Mouse (Mus musculus) liver, embryonic 15.5 days (tissue): ENCODE measurements around the gene Zfp426. TPM values are rescaled to one million over a fixed set of nuclear protein-coding genes. Genes with fewer than 3 reads are reported as not detected.
A peak's percentile ranks its signal among the peaks of the same experiment; 100 is the strongest.

Experiments used
- ATAC-seq: fragments of 200-750 bp; cut with Nextera tagmentation; 2 replicates; pipeline ENCODE4 v1.8.0; 2017; ENCODE audit warnings: moderate number of reproducible peaks, mild to moderate bottlenecking, moderate library complexity; ENCODE audit not compliant: insufficient read depth
- H3K27ac ChIP-seq: fragments of 300-500 bp; sonication (generic); replicated peaks from 2 replicates; pipeline ENCODE4 v1.5.1; 2015; ENCODE audit warnings: mild to moderate bottlenecking, inconsistent platforms
- H3K27me3 ChIP-seq: fragments of 300-500 bp; sonication (generic); 2 replicates; pipeline ENCODE4 v1.6.1; 2015; ENCODE audit warnings: mild to moderate bottlenecking, inconsistent platforms
- H3K36me3 ChIP-seq: fragments of 300-500 bp; sonication (generic); replicated peaks from 2 replicates; pipeline ENCODE4 v1.6.1; 2015; ENCODE audit warnings: moderate library complexity, mild to moderate bottlenecking, inconsistent platforms
- H3K4me1 ChIP-seq: fragments of 300-500 bp; sonication (generic); replicated peaks from 2 replicates; pipeline ENCODE4 v1.6.1; 2015; ENCODE audit warnings: inconsistent platforms
- H3K4me2 ChIP-seq: fragments of 300-500 bp; sonication (generic); 2 replicates; pipeline ENCODE4 v1.6.1; 2015; ENCODE audit warnings: moderate library complexity, mild to moderate bottlenecking, inconsistent platforms
- H3K4me3 ChIP-seq: fragments of 300-500 bp; sonication (generic); replicated peaks from 2 replicates; pipeline ENCODE4 v1.5.1; 2015; ENCODE audit warnings: mild to moderate bottlenecking, inconsistent platforms
- H3K9ac ChIP-seq: fragments of 300-500 bp; sonication (generic); 2 replicates; pipeline ENCODE4 v1.6.1; 2015; ENCODE audit warnings: moderate library complexity, mild to moderate bottlenecking, inconsistent platforms
- H3K9me3 ChIP-seq: fragments of 300-500 bp; sonication (generic); replicated peaks from 2 replicates; pipeline ENCODE4 v1.6.1; 2016; ENCODE audit warnings: inconsistent platforms
- WGBS: fragments of 180-500 bp; shearing (Covaris S2); methylation state at CpG from one replicate; pipeline ENCODE4 v1.1.7; 2015; ENCODE audit warnings: mixed read lengths; ENCODE audit not compliant: insufficient replicate concordance; 5-methylcytosine and 5-hydroxymethylcytosine counted together
- polyA plus RNA-seq: library from polyadenylated mRNA; unstranded; fragments of >200 nt; fragmentation: Nextera tagmentation; extraction: Ambion mirVana; gene quantifications from 2 replicates; pipeline ENCODE4 v1.2.1, GENCODE M21; 2015

Gene Zfp426
- 6.4 and 7.6 TPM in 2 replicates for polyA plus RNA-seq

DNA sequence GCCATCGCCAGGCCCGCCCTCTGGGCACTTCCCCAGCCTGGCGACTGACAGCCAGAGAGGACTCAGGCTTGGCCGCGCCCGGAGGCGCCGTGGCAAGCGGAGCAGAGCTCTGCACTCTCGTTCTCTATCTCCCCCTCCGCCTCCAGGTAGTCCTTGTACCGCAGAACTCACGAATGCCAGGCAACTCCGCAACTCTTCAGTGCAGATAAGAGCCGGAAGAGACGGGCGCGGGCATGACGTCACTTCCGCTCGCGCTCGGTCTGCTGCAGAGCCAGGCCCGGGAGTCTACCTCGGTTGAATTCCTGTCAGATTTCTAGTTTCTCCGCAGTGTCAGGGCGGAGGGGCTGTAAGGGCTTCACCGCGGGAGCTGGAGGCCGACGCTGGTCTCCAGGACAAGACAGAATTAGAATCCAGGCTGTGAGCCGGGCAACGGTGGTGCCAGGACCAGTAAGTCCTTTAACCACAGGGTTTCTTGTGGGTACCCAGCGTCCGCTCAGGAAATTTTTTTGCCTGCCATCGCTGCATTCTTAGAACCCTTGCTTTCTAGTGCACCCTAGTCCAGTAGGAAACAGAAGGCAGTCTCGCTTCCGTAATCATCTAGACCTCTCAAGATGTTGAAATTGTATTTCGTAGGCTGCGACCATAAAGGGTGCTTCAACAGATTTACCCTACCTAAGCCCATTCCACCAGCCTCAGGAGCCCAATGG, at the start of gene Zfp426:
Zfp426 (minus strand) TSS at position 220 of the 707 bp plus-strand sequence.
- Histone ChIP-seq H3K4me2 (peak within 1 kb of the TSS; percentile 81), H3K4me1 (peaks cover 34% of the 10 kb centered on the region), H3K27me3 (no peaks in the 10 kb centered on the region), H3K4me3 (peak within 1 kb of the TSS; percentile 69), H3K9me3 (no peaks in the 10 kb centered on the region), H3K36me3 (peaks cover 20% of the 10 kb centered on the region), H3K27ac (peak within 1 kb of the TSS; percentile 97), H3K9ac (peak within 1 kb of the TSS; percentile 76)
- WGBS, result under 1% methylated on average over 40 of the region's 40 CpGs
- ATAC-seq, result peak; percentile 95

DNA sequence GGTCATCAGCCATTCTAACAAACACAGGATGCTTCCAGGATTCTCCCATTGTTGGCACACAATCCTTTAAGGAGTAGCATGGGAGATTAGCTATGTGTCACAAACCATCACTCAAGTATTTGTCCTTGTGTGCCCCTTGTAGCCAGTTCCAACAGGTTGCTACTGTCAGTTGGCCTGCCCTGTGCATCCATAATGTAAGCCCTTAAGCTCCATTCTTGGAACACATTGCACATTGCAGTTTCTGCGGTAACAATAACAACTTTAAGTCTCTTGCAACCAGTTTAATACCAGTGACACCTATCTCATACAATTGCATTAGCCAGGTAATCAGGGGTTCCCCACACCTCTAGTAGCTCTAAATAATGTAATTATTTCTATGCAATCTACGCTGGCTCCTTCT, 44.1 kb upstream of the Zfp426 start:
- 72% methylated on average over 2 of the region's 2 CpGs for WGBS
- no peak overlapping the region for H3K4me2 ChIP-seq
- H3K4me3 ChIP-seq, result no peak overlapping the region
- H3K27ac ChIP-seq, result no peak overlapping the region
- H3K4me1 ChIP-seq, result no peaks in the 10 kb centered on the region
- no peaks in the 10 kb centered on the region for H3K36me3 ChIP-seq
- no peaks in the 10 kb centered on the region for H3K9me3 ChIP-seq
- 0 out of 2 replicates have a peak, but pooled peaks cover 12% of the 10 kb centered on the region for H3K27me3 ChIP-seq
- no peak overlapping the region for H3K9ac ChIP-seq
- ATAC-seq, result no peak

DNA sequence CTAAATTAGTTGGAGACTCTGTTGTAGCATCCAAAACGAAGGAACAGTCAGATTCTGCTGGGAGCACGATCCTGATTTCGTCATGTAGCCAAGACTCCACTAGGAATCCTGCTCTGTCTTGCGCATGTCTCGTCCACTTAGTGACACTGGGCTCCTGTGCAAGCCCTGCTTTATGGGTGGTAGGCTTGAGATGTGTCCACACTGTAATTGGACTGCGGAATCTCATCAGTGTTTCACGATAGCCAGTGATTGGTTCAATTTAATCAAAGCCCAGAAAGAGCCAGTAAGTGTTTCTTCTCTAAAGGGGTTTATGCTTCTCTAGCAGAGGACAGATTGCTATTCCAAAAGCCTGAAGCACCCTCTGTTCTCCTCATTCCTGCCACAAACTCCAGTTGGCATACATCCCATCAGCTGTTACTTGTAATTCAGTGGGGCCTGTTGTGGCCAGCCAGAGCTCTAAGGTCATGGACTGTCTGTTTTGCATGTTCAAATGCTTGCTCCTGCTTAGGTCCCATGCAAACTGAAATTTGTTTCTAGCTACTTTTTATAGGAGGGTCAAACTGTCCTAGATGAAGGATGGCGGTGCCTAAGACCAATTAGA, 41.9 kb upstream of the Zfp426 start:
- WGBS, result 56% methylated on average over 8 of the region's 8 CpGs
- H3K9ac ChIP-seq, result no peak overlapping the region
- H3K27me3 ChIP-seq, result 0 out of 2 replicates have a peak, but pooled peaks cover 12% of the 10 kb centered on the region

DNA sequence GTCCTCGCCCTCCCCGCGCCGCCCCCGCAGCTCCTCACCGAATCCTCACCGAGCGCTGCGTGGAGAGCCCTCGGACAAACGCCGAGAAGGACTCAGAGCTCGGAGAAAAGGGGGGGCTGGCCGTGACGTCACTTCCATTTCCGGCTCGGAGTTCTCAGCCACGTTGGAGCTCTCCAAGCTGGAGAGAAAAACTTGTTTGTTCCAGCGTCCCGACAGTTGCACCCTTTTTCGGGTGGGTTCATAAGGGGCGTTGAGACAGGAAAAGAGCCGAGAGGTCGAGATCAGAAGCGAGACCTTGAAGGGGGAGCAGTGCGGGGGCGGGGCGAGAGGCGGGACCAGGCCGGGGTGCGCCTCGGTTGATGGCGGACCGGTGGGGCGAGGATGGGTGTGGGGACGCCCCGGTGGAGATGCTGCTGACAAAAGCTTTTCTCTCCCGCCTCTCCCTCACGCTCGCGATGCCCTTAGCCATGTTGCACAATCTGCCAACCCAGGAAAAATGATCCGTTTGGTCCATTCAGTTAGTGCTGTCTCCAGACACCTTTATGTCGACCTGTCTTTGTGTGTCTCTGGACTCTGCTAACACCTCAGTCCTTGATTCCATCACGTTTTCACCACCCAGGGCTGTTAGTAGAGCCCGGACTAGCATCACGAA, 28.9 kb upstream of the Zfp426 start, which contains the start of gene Zfp266:
Zfp266 (minus strand) TSS at position 112 of the 652 bp plus-strand sequence.
- peak within 1 kb of the TSS; percentile 88 for H3K27ac ChIP-seq
- no peaks in the 10 kb centered on the region for H3K27me3 ChIP-seq
- H3K36me3 ChIP-seq, result 0 out of 2 replicates have a peak, but pooled peaks cover 5% of the 10 kb centered on the region
- H3K4me3 ChIP-seq, result peak within 1 kb of the TSS; percentile 95
- no peaks in the 10 kb centered on the region for H3K9me3 ChIP-seq
- under 1% methylated on average over 46 of the region's 46 CpGs for WGBS
- peak within 1 kb of the TSS; percentile 90 for H3K9ac ChIP-seq
- peak; percentile 91 for ATAC-seq
- H3K4me1 ChIP-seq, result peaks cover 28% of the 10 kb centered on the region
- H3K4me2 ChIP-seq, result peak within 1 kb of the TSS; percentile 81

More for the DNA sequence above, 41.9 kb upstream of the Zfp426 start:
- no peak for ATAC-seq
- H3K36me3 ChIP-seq, result no peaks in the 10 kb centered on the region
- no peak overlapping the region for H3K27ac ChIP-seq
- H3K4me1 ChIP-seq, result no peaks in the 10 kb centered on the region
- H3K9me3 ChIP-seq, result no peaks in the 10 kb centered on the region
- no peak overlapping the region for H3K4me3 ChIP-seq
- H3K4me2 ChIP-seq, result no peak overlapping the region

DNA sequence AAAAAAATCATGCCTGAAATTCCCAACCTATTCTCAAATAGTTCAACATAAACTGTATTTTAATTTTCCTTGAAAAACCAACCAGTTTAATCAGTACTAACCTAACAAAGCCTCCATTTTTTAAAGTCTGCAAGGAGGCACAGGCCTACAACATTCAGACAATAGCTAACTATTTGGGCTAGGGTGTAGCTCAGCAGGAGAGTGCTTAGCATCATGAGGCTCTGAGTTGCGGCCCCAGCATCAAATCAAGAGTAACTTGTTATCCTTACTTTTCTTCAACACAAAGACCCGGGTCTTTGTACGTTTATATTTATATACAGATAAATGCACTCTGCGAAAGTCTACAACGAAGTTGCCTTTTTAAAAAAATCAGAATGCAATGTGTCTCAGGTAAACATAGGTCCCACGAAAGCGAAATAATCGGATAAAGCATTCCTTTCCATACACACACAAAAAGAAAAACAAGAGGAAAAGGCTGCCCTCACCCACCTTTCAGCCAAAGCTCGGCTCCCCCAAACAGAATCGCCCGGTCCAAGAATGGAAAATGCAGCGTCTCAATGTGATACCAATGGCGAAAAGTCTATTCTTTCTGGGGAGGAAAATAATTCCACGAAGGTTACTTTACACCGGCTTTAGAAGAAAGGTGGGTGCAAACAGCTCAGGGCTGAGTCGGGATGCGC, 28.1 kb upstream of the Zfp426 start:
- ATAC-seq, result no peak
- WGBS, result under 1% methylated on average over 17 of the region's 17 CpGs
- Histone ChIP-seq H3K36me3 (peaks cover 10% of the 10 kb centered on the region; the same call in 1 of the 2 replicates), H3K27ac (peak overlapping the region; percentile 88), H3K4me1 (peaks cover 28% of the 10 kb centered on the region), H3K9me3 (no peaks in the 10 kb centered on the region), H3K27me3 (no peaks in the 10 kb centered on the region), H3K4me3 (peak overlapping the region; percentile 95), H3K9ac (peak overlapping the region; percentile 90), H3K4me2 (peak overlapping the region; percentile 81)

DNA sequence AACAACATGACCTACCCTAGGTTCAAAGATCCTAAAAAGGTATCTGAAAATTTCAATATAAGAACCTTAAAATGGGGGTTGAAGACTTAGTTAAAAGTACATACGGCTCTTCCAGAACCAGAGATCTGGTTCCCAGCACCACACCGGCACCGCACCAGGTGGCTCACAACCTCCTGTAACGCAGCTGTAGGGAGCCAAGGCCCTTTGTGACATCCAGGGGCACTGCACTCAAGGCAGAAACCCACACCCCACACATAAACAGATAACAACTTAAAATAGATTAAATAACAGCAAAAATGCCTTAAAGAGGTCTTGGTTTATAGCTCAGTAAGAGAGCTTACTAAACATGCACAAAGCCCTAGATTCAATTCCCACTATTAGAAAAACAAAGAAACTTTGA, 27.4 kb upstream of the Zfp426 start:
- Histone ChIP-seq H3K4me3 (peak overlapping the region; percentile 31), H3K9ac (no peak overlapping the region), H3K27ac (no peak overlapping the region), H3K27me3 (no peaks in the 10 kb centered on the region), H3K9me3 (no peaks in the 10 kb centered on the region), H3K36me3 (peaks cover 14% of the 10 kb centered on the region), H3K4me1 (peaks cover 29% of the 10 kb centered on the region), H3K4me2 (peak overlapping the region; percentile 64)
- ATAC-seq, result no peak
- 42% methylated on average over 4 of the region's 4 CpGs for WGBS

DNA sequence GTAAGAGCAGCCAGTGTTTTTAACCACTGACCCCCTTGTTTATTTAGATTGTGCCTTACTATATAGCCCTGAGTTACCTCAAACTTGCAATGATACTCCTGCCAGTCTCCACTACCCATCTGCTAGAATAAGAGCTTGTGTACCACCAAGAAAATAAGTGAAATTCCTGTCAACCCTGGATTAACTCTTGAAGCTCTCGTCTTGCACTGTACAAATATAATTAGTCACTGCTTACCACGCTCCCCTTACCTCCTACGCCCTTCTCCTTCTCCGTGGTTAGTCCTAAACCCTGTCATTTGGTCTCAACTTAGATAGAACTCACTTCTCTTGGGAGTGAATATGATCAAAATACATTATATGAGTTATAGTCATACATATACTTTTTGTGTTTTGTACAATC, 26.2 kb upstream of the Zfp426 start:
- no peaks in the 10 kb centered on the region for H3K9me3 ChIP-seq
- H3K4me2 ChIP-seq, result no peak overlapping the region
- no peak for ATAC-seq
- H3K4me1 ChIP-seq, result peaks cover 41% of the 10 kb centered on the region
- no peak overlapping the region for H3K27ac ChIP-seq
- no peaks in the 10 kb centered on the region for H3K27me3 ChIP-seq
- no peak overlapping the region for H3K4me3 ChIP-seq
- H3K36me3 ChIP-seq, result peaks cover 14% of the 10 kb centered on the region
- H3K9ac ChIP-seq, result no peak overlapping the region
- 70% methylated on average over 4 of the region's 4 CpGs for WGBS

DNA sequence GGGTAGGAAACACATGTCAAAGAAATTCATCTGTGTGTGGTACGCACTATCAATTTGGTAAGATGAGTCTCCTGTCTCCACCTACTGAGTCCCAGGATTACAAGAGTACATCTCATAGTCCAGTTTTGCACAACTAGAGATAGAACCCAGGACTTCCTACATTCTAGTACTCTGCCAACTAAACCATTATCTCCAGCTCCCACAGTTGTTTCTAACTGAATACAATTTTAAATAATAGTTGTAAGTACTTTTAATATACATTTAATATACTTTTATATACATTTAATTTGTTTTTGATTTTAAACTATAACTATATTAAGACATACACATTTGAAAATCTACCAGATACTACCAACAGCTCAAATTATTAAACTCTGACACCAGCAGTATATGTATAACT, 25.2 kb upstream of the Zfp426 start:
- Histone ChIP-seq H3K9me3 (no peaks in the 10 kb centered on the region), H3K36me3 (peaks cover 21% of the 10 kb centered on the region), H3K27me3 (no peaks in the 10 kb centered on the region), H3K4me2 (no peak overlapping the region), H3K4me3 (no peak overlapping the region), H3K27ac (no peak overlapping the region), H3K9ac (no peak overlapping the region), H3K4me1 (peaks cover 49% of the 10 kb centered on the region)
- no peak for ATAC-seq
- 87% methylated on average over 1 of the region's 1 CpGs for WGBS

DNA sequence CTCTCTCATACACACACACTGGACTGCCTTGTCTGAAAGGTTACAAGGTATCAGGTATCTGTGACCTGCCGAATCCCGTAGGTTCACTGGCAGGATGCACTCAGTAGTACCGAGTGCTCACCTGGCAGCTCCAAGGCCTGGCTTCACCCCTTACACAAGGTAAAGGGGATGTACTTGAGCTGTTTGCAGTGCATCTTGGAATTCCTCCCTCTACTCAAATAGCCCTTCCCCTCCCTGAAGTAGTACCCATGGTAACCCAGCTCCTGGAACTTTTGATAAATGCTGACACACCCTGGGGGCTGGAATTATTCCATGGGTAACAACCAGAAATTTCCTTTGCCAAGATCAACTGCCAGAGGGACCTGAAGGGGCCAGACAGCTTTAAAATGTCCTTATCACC, 21.5 kb upstream of the Zfp426 start:
- Histone ChIP-seq H3K9ac (no peak overlapping the region), H3K4me1 (peaks cover 57% of the 10 kb centered on the region), H3K4me3 (no peak overlapping the region), H3K9me3 (no peaks in the 10 kb centered on the region), H3K36me3 (peaks cover 24% of the 10 kb centered on the region), H3K4me2 (no peak overlapping the region), H3K27me3 (no peaks in the 10 kb centered on the region), H3K27ac (no peak overlapping the region)
- no peak for ATAC-seq
- 74% methylated on average over 3 of the region's 3 CpGs for WGBS

DNA sequence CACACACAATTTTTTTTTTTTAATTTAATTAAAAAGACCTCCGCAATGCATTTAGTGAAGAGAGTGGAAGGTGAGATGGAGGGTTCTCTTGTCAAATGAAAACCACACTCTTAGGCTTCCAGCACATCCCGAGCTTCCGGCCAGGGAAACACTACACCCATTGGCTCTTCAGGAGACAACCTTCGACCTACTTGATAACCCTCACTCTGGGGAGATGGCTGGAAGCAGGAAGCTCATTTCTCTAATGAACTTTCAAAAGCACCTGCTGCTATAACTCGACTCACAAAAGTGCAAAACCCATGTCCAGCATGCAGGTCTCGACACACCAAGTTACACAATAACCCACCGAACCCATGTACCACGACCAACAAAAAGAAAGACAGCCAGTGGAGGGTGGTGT, 20.2 kb upstream of the Zfp426 start:
- no peak for ATAC-seq
- H3K4me2 ChIP-seq, result no peak overlapping the region
- H3K4me3 ChIP-seq, result no peak overlapping the region
- H3K9ac ChIP-seq, result no peak overlapping the region
- H3K27me3 ChIP-seq, result no peaks in the 10 kb centered on the region
- H3K36me3 ChIP-seq, result peaks cover 20% of the 10 kb centered on the region
- peaks cover 50% of the 10 kb centered on the region for H3K4me1 ChIP-seq
- no peak overlapping the region for H3K27ac ChIP-seq
- 73% methylated on average over 8 of the region's 8 CpGs for WGBS
- no peaks in the 10 kb centered on the region for H3K9me3 ChIP-seq

DNA sequence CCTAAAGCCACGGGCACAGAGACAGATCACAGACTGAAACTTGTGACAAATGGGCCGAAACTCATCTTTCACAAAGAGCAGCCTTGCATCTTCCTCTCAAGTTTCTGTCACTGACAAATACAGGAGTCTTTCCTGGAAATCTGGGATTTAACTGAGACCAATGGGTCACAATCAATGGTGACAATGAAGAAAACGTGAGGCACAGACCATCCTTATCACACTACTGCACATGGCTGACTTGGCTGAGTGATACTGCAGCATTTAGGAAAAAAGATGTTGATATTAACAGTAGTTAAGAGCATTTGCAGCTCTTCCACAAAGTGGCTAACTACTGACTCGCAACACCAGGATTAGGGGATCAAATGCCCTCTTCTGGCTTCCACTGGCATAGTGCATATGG, 19.1 kb upstream of the Zfp426 start:
- 0 out of 2 replicates have a peak, but pooled peaks have one; percentile 13 for ATAC-seq
- Histone ChIP-seq H3K36me3 (peaks cover 23% of the 10 kb centered on the region), H3K4me1 (peaks cover 50% of the 10 kb centered on the region)

More for the DNA sequence above, 19.1 kb upstream of the Zfp426 start:
- Histone ChIP-seq H3K9me3 (no peaks in the 10 kb centered on the region), H3K4me2 (no peak overlapping the region), H3K27me3 (no peaks in the 10 kb centered on the region), H3K9ac (no peak overlapping the region), H3K27ac (no peak overlapping the region), H3K4me3 (no peak overlapping the region)
- 47% methylated on average over 4 of the region's 4 CpGs for WGBS
